Mouse (Mus musculus): Measurements from ENCODE around the gene Fam114a1. TPM values are rescaled to one million over a fixed set of nuclear protein-coding genes. Genes with fewer than 3 reads are reported as not detected.

The Fam114a1 gene
- polyA plus RNA-seq, 1 experiment from 2014 or later: 48.2 TPM

GRCm38 (mm10) chr5:65040463-65040862 lies 70.6 kb downstream of the Fam114a1 start:
- H3K36me3 ChIP-seq: 0 out of 2 replicates have a peak, but pooled peaks cover 7% of the 10 kb centered on the region
- H3K4me1 ChIP-seq: no peaks in the 10 kb centered on the region
- no peaks in the 10 kb centered on the region for H3K9me3 ChIP-seq
- no peak overlapping the region for H3K4me3 ChIP-seq (replicated peaks)
- no peak for ATAC-seq (ENCODE audit: insufficient read depth, low FRiP score, low read depth)
- H3K4me2 ChIP-seq: no peak overlapping the region
- no peak overlapping the region for H3K9ac ChIP-seq
- no peak overlapping the region for H3K27ac ChIP-seq
- WGBS: 70% methylated on average over 5 of the region's 5 CpGs
- no peaks in the 10 kb centered on the region for H3K27me3 ChIP-seq (replicated peaks)

GRCm38 (mm10) chr5:65043407-65043895 lies 73.6 kb downstream of the Fam114a1 start:
- H3K4me2 ChIP-seq: no peak overlapping the region
- ATAC-seq (ENCODE audit: insufficient read depth, low FRiP score, low read depth): no peak
- H3K27ac ChIP-seq: no peak overlapping the region
- WGBS: 72% methylated on average over 11 of the region's 11 CpGs
- H3K9me3 ChIP-seq: no peaks in the 10 kb centered on the region
- H3K27me3 ChIP-seq (replicated peaks): no peaks in the 10 kb centered on the region
- no peaks in the 10 kb centered on the region for H3K4me1 ChIP-seq
- no peak overlapping the region for H3K4me3 ChIP-seq (replicated peaks)
- H3K9ac ChIP-seq: no peak overlapping the region
- 0 out of 2 replicates have a peak, but pooled peaks cover 2% of the 10 kb centered on the region for H3K36me3 ChIP-seq

GRCm38 (mm10) chr5:65045642-65046370 lies 75.9 kb downstream of the Fam114a1 start:
- H3K4me2 ChIP-seq: no peak overlapping the region
- no peak overlapping the region for H3K9ac ChIP-seq
- H3K36me3 ChIP-seq: no peaks in the 10 kb centered on the region
- no peaks in the 10 kb centered on the region for H3K27me3 ChIP-seq (replicated peaks)
- no peak for ATAC-seq (ENCODE audit: insufficient read depth, low FRiP score, low read depth)
- WGBS: 84% methylated on average over 6 of the region's 6 CpGs
- no peaks in the 10 kb centered on the region for H3K9me3 ChIP-seq
- H3K4me1 ChIP-seq: no peaks in the 10 kb centered on the region
- H3K27ac ChIP-seq: no peak overlapping the region
- no peak overlapping the region for H3K4me3 ChIP-seq (replicated peaks)

- H3K4me2 ChIP-seq: no peak overlapping the region
- H3K27me3 ChIP-seq (replicated peaks): no peaks in the 10 kb centered on the region
- no peaks in the 10 kb centered on the region for H3K9me3 ChIP-seq
- no peaks in the 10 kb centered on the region for H3K36me3 ChIP-seq
- 59% methylated on average over 12 of the region's 12 CpGs for WGBS
- no peaks in the 10 kb centered on the region for H3K4me1 ChIP-seq
- no peak overlapping the region for H3K4me3 ChIP-seq (replicated peaks)
- no peak for ATAC-seq (ENCODE audit: insufficient read depth, low FRiP score, low read depth)
- H3K27ac ChIP-seq: no peak overlapping the region
- H3K9ac ChIP-seq: no peak overlapping the region
These were observed 76.8 kb downstream of the Fam114a1 start for GRCm38 (mm10) chr5:65046442-65047284.

GRCm38 (mm10) chr5:65047285-65047855 lies 77.5 kb downstream of the Fam114a1 start:
- Histone ChIP-seq H3K4me1 (no peaks in the 10 kb centered on the region), H3K36me3 (no peaks in the 10 kb centered on the region), H3K27me3 (replicated peaks) (no peaks in the 10 kb centered on the region), H3K9me3 (no peaks in the 10 kb centered on the region), H3K4me2 (no peak overlapping the region), H3K9ac (no peak overlapping the region), H3K27ac (no peak overlapping the region), H3K4me3 (replicated peaks) (no peak overlapping the region)
- WGBS: 68% methylated on average over 12 of the region's 12 CpGs
- ATAC-seq (ENCODE audit: insufficient read depth, low FRiP score, low read depth): no peak

GRCm38 (mm10) chr5:65049880-65050279 lies 80.0 kb downstream of the Fam114a1 start:
- no peak overlapping the region for H3K9ac ChIP-seq
- WGBS: 75% methylated on average over 5 of the region's 5 CpGs
- no peaks in the 10 kb centered on the region for H3K36me3 ChIP-seq
- no peaks in the 10 kb centered on the region for H3K4me1 ChIP-seq
- ATAC-seq (ENCODE audit: insufficient read depth, low FRiP score, low read depth): no peak
- no peak overlapping the region for H3K27ac ChIP-seq
- H3K4me3 ChIP-seq (replicated peaks): no peak overlapping the region
- no peaks in the 10 kb centered on the region for H3K27me3 ChIP-seq (replicated peaks)
- no peak overlapping the region for H3K4me2 ChIP-seq
- no peaks in the 10 kb centered on the region for H3K9me3 ChIP-seq

- ATAC-seq (ENCODE audit: insufficient read depth, low FRiP score, low read depth): no peak
- Histone ChIP-seq H3K4me2 (no peak overlapping the region), H3K9me3 (no peaks in the 10 kb centered on the region), H3K4me3 (replicated peaks) (no peak overlapping the region), H3K36me3 (no peaks in the 10 kb centered on the region), H3K27me3 (replicated peaks) (no peaks in the 10 kb centered on the region), H3K9ac (no peak overlapping the region), H3K4me1 (no peaks in the 10 kb centered on the region), H3K27ac (no peak overlapping the region)
- 65% methylated on average over 3 of the region's 3 CpGs for WGBS
These were observed 81.6 kb downstream of the Fam114a1 start for GRCm38 (mm10) chr5:65051513-65051912.

GRCm38 (mm10) chr5:65057596-65057995 lies 87.7 kb downstream of the Fam114a1 start:
- Histone ChIP-seq H3K27me3 (replicated peaks) (no peaks in the 10 kb centered on the region), H3K9ac (no peak overlapping the region), H3K36me3 (no peaks in the 10 kb centered on the region), H3K4me3 (replicated peaks) (no peak overlapping the region), H3K4me2 (no peak overlapping the region), H3K4me1 (no peaks in the 10 kb centered on the region), H3K27ac (no peak overlapping the region), H3K9me3 (no peaks in the 10 kb centered on the region)
- ATAC-seq (ENCODE audit: insufficient read depth, low FRiP score, low read depth): no peak
- WGBS: 94% methylated on average over 6 of the region's 6 CpGs

GRCm38 (mm10) chr5:65059806-65060205 lies 89.9 kb downstream of the Fam114a1 start:
- Histone ChIP-seq H3K4me3 (replicated peaks) (no peak overlapping the region), H3K27ac (no peak overlapping the region), H3K4me2 (no peak overlapping the region), H3K9ac (no peak overlapping the region), H3K4me1 (no peaks in the 10 kb centered on the region), H3K27me3 (replicated peaks) (no peaks in the 10 kb centered on the region), H3K36me3 (no peaks in the 10 kb centered on the region), H3K9me3 (no peaks in the 10 kb centered on the region)
- no peak for ATAC-seq (ENCODE audit: insufficient read depth, low FRiP score, low read depth)
- 68% methylated on average over 2 of the region's 2 CpGs for WGBS

GRCm38 (mm10) chr5:65062236-65062635 lies 92.4 kb downstream of the Fam114a1 start:
- H3K27me3 ChIP-seq (replicated peaks): no peaks in the 10 kb centered on the region
- no peak overlapping the region for H3K4me2 ChIP-seq
- no peak for ATAC-seq (ENCODE audit: insufficient read depth, low FRiP score, low read depth)
- no peaks in the 10 kb centered on the region for H3K36me3 ChIP-seq
- H3K4me1 ChIP-seq: no peaks in the 10 kb centered on the region
- H3K4me3 ChIP-seq (replicated peaks): no peak overlapping the region
- H3K9ac ChIP-seq: no peak overlapping the region
- H3K9me3 ChIP-seq: no peaks in the 10 kb centered on the region
- WGBS: 90% methylated on average over 4 of the region's 4 CpGs
- H3K27ac ChIP-seq: no peak overlapping the region

GRCm38 (mm10) chr5:65063266-65063665 lies 93.4 kb downstream of the Fam114a1 start:
- 79% methylated on average over 2 of the region's 2 CpGs for WGBS
- no peaks in the 10 kb centered on the region for H3K4me1 ChIP-seq
- H3K9ac ChIP-seq: no peak overlapping the region
- no peaks in the 10 kb centered on the region for H3K9me3 ChIP-seq
- no peak overlapping the region for H3K4me3 ChIP-seq (replicated peaks)
- H3K36me3 ChIP-seq: no peaks in the 10 kb centered on the region
- no peaks in the 10 kb centered on the region for H3K27me3 ChIP-seq (replicated peaks)
- no peak overlapping the region for H3K27ac ChIP-seq
- H3K4me2 ChIP-seq: no peak overlapping the region
- ATAC-seq (ENCODE audit: insufficient read depth, low FRiP score, low read depth): no peak

GRCm38 (mm10) chr5:65068166-65068565 lies 98.3 kb downstream of the Fam114a1 start:
- no peaks in the 10 kb centered on the region for H3K4me1 ChIP-seq
- no peaks in the 10 kb centered on the region for H3K27me3 ChIP-seq (replicated peaks)
- H3K4me3 ChIP-seq (replicated peaks): no peak overlapping the region
- 65% methylated on average over 6 of the region's 6 CpGs for whole genome bisulfite sequencing
- H3K9ac ChIP-seq: no peak overlapping the region
- no peak overlapping the region for H3K27ac ChIP-seq
- no peak overlapping the region for H3K4me2 ChIP-seq
- no peaks in the 10 kb centered on the region for H3K9me3 ChIP-seq
- H3K36me3 ChIP-seq: no peaks in the 10 kb centered on the region
- no peak for ATAC-seq (ENCODE audit: insufficient read depth, low FRiP score, low read depth)
